Mouse (Mus musculus) cortical plate, adult 2 months (tissue): ENCODE results near the gene Sbf2.

Experiments
- CTCF ChIP-seq: fragments of 200-500 bp; IDR thresholded peaks from 2 replicates; pipeline ENCODE4 v1.5.1; 2011; ENCODE audit warnings: mild to moderate bottlenecking, control low read depth, low read length; ENCODE audit not compliant: insufficient read depth; ENCODE audit errors: extremely low read depth
- POLR2A ChIP-seq: fragments of 200-500 bp; IDR thresholded peaks from 2 replicates; pipeline ENCODE4 v1.6.1; 2011; ENCODE audit warnings: mild to moderate bottlenecking, low read length, control low read depth; ENCODE audit not compliant: insufficient read depth; ENCODE audit errors: extremely low read depth

DNA sequence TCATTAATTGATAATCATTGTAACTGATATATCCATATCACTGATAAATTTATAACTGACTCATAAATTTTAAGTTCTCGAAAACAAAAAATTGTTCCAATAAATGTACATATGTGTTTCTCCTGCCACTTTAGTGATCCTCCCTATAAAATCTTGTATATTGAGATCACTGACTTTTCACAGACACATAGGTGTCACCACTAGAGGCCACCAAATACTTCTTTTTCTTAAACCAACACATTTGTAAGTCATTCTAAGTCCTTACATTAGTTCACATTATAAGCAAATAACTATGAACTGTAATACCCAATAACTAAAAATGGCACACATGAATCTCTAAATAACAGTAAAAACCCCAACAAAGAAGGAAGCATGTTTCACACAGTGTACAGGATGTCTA lies 66.5 kb downstream of the Sbf2 start:
- TF ChIP-seq POLR2A = no peak
- no peak for TF ChIP-seq CTCF
